Mouse (Mus musculus) hindbrain, embryonic 14.5 days (tissue): ENCODE measurements at regions not wholly inside any gene's neighbourhood (a gene's known extent, or its start where the extent isn't known, plus 50 kb on each side); places are given as distances from the start of the nearest gene placed in this dataset.

Source experiments
- ATAC-seq: fragments of 200-750 bp; cut with Nextera tagmentation; 2 replicates; pipeline ENCODE4 v1.8.0; 2017; ENCODE audit warnings: moderate number of reproducible peaks, mild to moderate bottlenecking, moderate TSS enrichment, moderate library complexity; ENCODE audit not compliant: low FRiP score
- DNase-seq: peaks from one replicate; pipeline ENCODE4 v3.0.0-alpha.2; 2015; ENCODE audit warnings: low spot score
- H3K27ac ChIP-seq: fragments of 300-500 bp; sonication (generic); 2 replicates; pipeline ENCODE4 v1.5.1; 2014; ENCODE audit warnings: mild to moderate bottlenecking, moderate library complexity
- H3K27me3 ChIP-seq: fragments of 300-500 bp; sonication (generic); 2 replicates; pipeline ENCODE4 v1.6.1; 2014; ENCODE audit warnings: mild to moderate bottlenecking, low read length, mixed read lengths; ENCODE audit not compliant: control insufficient read depth, insufficient read depth
- H3K36me3 ChIP-seq: fragments of 300-500 bp; sonication (generic); replicated peaks from 2 replicates; pipeline ENCODE4 v1.6.1; 2014; ENCODE audit not compliant: control insufficient read depth, insufficient read depth
- H3K4me1 ChIP-seq: fragments of 300-500 bp; sonication (generic); replicated peaks from 2 replicates; pipeline ENCODE4 v1.6.1; 2014; ENCODE audit warnings: antibody characterized with exemption, low read length, mixed read lengths; ENCODE audit not compliant: control insufficient read depth, insufficient read depth
- H3K4me2 ChIP-seq: fragments of 300-500 bp; sonication (generic); replicated peaks from 2 replicates; pipeline ENCODE4 v1.6.1; 2014; ENCODE audit warnings: mild to moderate bottlenecking, moderate library complexity
- H3K4me3 ChIP-seq: fragments of 300-500 bp; sonication (generic); replicated peaks from 2 replicates; pipeline ENCODE4 v1.5.1; 2014; ENCODE audit warnings: mild to moderate bottlenecking, low read length
- H3K9ac ChIP-seq: fragments of 300-500 bp; sonication (generic); 2 replicates; pipeline ENCODE4 v1.6.1; 2014
- H3K9me3 ChIP-seq: fragments of 300-500 bp; sonication (generic); 2 replicates; pipeline ENCODE4 v1.6.1; 2016; ENCODE audit warnings: low read length; ENCODE audit not compliant: control insufficient read depth
- WGBS: fragments of 180-500 bp; shearing (Covaris S2); extraction: QIAGEN DNeasy Blood & Tissue Kit; methylation state at CpG from one replicate; pipeline ENCODE4 v1.1.7; 2014; 5-methylcytosine and 5-hydroxymethylcytosine counted together

- H3K27me3 ChIP-seq = no peaks in the 10 kb centered on the region
- no peak overlapping the region for H3K4me2 ChIP-seq
- ATAC-seq = no peak
- no peaks in the 10 kb centered on the region for H3K36me3 ChIP-seq
- no peak overlapping the region for H3K9ac ChIP-seq
- no peak overlapping the region for H3K4me3 ChIP-seq
- no peaks in the 10 kb centered on the region for H3K9me3 ChIP-seq
- peaks cover 17% of the 10 kb centered on the region; the same call in 1 of the 2 replicates for H3K4me1 ChIP-seq
- 0 out of 2 replicates have a peak overlapping the region, but pooled peaks have one; percentile 75 for H3K27ac ChIP-seq
- DNase-seq = no peak
- WGBS = 86% methylated on average over 14 of the region's 14 CpGs
These were observed 130.1 kb upstream of the Egln3 start for GRCm38 (mm10) chr12:54333632-54334321.

GRCm38 (mm10) chr12:54327483-54327882 is 123.8 kb upstream of the Egln3 start:
- Histone ChIP-seq H3K27me3 (no peaks in the 10 kb centered on the region), H3K4me1 (no peaks in the 10 kb centered on the region), H3K27ac (no peak overlapping the region), H3K4me3 (no peak overlapping the region), H3K9me3 (no peaks in the 10 kb centered on the region), H3K4me2 (no peak overlapping the region), H3K36me3 (no peaks in the 10 kb centered on the region), H3K9ac (no peak overlapping the region)
- WGBS = 67% methylated on average over 1 of the region's 1 CpGs
- no peak for DNase-seq
- no peak for ATAC-seq

DNA sequence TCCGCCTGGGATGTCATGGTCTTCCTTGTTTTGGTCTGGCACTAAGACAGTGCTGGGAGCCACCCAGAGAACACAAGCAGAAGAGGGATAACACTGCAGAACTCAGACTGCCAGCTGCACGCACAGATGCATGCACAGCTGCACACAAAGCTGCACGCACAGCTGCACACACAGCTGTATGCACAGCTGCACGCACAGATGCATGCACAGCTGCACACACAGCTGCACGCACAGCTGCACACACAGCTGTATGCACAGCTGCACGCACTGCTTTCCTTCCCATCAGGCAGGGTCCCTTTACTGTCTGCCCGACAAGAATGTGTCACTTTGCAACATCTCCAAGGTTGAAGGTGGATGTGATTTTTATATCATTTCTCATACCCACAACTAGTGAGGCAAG is 122.9 kb upstream of the Egln3 start:
- Histone ChIP-seq H3K27me3 (no peaks in the 10 kb centered on the region), H3K27ac (no peak overlapping the region), H3K9ac (no peak overlapping the region), H3K4me3 (no peak overlapping the region), H3K36me3 (no peaks in the 10 kb centered on the region), H3K4me2 (no peak overlapping the region), H3K9me3 (no peaks in the 10 kb centered on the region), H3K4me1 (no peaks in the 10 kb centered on the region)
- WGBS = 67% methylated on average over 7 of the region's 7 CpGs
- no peak for ATAC-seq
- no peak for DNase-seq

DNA sequence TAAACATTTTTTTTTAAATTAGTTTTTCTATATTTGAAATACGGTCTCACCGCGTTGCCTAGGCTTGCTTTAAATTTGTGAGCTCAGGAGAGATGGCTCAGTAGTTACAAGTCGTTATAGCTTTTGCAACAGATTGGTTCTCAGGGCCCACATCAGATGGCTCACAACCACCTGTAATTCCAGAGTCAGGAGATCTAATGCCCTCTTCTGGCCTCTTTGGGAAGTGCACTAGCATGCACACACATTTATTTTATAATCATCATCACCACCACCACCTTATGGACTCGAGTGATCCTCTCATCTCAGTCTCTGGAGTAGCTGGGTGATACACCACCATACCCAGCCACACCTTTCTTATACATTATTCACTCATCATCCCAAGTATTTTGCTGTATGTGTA is 116.9 kb upstream of the Egln3 start:
- Histone ChIP-seq H3K4me3 (no peak overlapping the region), H3K36me3 (no peaks in the 10 kb centered on the region), H3K27ac (no peak overlapping the region), H3K9ac (no peak overlapping the region), H3K4me1 (peaks cover 6% of the 10 kb centered on the region; the same call in 1 of the 2 replicates), H3K27me3 (no peaks in the 10 kb centered on the region), H3K4me2 (no peak overlapping the region), H3K9me3 (peaks cover 4% of the 10 kb centered on the region; the same call in 1 of the 2 replicates)
- DNase-seq (no peak), ATAC-seq (no peak)
- 95% methylated on average over 5 of the region's 5 CpGs for WGBS

GRCm38 (mm10) chr12:54316980-54317471 is 113.4 kb upstream of the Egln3 start:
- H3K4me2 ChIP-seq = peak overlapping the region; percentile 41
- no peak for DNase-seq
- H3K4me1 ChIP-seq = peaks cover 13% of the 10 kb centered on the region

DNA sequence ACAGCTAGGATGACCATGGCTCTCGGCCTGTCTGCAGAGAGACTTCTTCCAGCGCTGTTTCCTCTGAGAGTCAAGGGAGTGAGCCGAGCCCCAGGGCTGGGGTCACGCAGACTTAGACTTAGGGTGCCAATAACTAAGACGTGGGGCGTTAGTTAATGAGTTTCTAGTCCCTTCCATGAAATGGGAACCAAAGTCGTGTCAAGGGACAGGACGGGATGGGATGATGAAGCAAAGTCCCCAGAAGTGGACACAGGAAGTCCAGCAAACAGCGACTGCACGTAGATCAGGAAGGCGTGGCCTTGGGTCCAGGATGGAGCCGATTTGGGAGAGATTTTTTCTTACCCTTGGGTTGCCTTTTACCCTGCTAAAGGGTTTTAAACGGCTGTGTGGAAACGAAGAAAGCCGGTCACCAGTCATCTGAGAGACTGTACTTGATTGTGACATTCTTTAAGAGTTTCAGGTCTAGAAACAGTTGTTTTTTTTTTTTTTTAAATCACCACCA is 112.5 kb upstream of the Egln3 start:
- ATAC-seq = no peak
- H3K9me3 ChIP-seq = peaks cover 4% of the 10 kb centered on the region; the same call in 1 of the 2 replicates
- no peak overlapping the region for H3K4me3 ChIP-seq
- 51% methylated on average over 15 of the region's 15 CpGs for WGBS
- H3K27me3 ChIP-seq = no peaks in the 10 kb centered on the region
- no peak overlapping the region for H3K27ac ChIP-seq
- H3K9ac ChIP-seq = no peak overlapping the region
- H3K36me3 ChIP-seq = no peaks in the 10 kb centered on the region
- H3K4me1 ChIP-seq = peaks cover 13% of the 10 kb centered on the region
- DNase-seq = no peak
- H3K4me2 ChIP-seq = no peak overlapping the region

More at GRCm38 (mm10) chr12:54316980-54317471, 113.4 kb upstream of the Egln3 start:
- Histone ChIP-seq H3K27me3 (no peaks in the 10 kb centered on the region), H3K9ac (no peak overlapping the region), H3K4me3 (no peak overlapping the region), H3K9me3 (peaks cover 4% of the 10 kb centered on the region; the same call in 1 of the 2 replicates), H3K36me3 (no peaks in the 10 kb centered on the region), H3K27ac (no peak overlapping the region)
- WGBS = under 1% methylated on average over 16 of the region's 16 CpGs
- ATAC-seq = no peak

DNA sequence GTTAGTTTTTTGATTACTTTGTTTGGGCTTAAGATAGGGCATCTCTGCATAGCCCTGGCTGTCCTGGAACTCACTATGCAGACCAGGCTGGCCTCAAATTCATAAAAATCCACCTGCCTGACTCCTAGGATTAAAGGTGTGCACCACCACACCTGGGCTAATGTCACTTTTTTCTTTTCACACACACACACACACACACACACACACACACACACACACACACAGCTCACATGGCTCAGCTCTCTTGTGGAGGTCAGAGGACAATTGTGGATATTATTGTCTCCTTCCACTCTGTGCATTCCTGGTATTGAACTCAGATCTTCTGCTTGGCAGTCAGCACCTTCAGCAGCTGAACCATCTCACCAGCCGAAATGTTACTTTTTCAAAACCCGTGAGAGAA is 110.5 kb upstream of the Egln3 start:
- Histone ChIP-seq H3K36me3 (no peaks in the 10 kb centered on the region), H3K9ac (no peak overlapping the region), H3K27me3 (no peaks in the 10 kb centered on the region), H3K4me2 (no peak overlapping the region), H3K4me3 (no peak overlapping the region), H3K27ac (no peak overlapping the region), H3K9me3 (no peaks in the 10 kb centered on the region), H3K4me1 (peaks cover 13% of the 10 kb centered on the region)
- no peak for DNase-seq
- ATAC-seq = no peak
- 68% methylated on average over 2 of the region's 2 CpGs for WGBS

- 2% methylated on average over 20 of the region's 20 CpGs for WGBS
- H3K9ac ChIP-seq = peak overlapping the region; percentile 54
- peak; percentile 76 for ATAC-seq
- H3K27ac ChIP-seq = no peak overlapping the region
- H3K36me3 ChIP-seq = no peaks in the 10 kb centered on the region
- no peak for DNase-seq
- H3K4me3 ChIP-seq = peak overlapping the region; percentile 24
- peak overlapping the region; percentile 63 for H3K4me2 ChIP-seq
- H3K4me1 ChIP-seq = peaks cover 13% of the 10 kb centered on the region
- H3K9me3 ChIP-seq = no peaks in the 10 kb centered on the region
- H3K27me3 ChIP-seq = no peaks in the 10 kb centered on the region
These were observed 109.7 kb upstream of the Egln3 start for GRCm38 (mm10) chr12:54313211-54313845.

DNA sequence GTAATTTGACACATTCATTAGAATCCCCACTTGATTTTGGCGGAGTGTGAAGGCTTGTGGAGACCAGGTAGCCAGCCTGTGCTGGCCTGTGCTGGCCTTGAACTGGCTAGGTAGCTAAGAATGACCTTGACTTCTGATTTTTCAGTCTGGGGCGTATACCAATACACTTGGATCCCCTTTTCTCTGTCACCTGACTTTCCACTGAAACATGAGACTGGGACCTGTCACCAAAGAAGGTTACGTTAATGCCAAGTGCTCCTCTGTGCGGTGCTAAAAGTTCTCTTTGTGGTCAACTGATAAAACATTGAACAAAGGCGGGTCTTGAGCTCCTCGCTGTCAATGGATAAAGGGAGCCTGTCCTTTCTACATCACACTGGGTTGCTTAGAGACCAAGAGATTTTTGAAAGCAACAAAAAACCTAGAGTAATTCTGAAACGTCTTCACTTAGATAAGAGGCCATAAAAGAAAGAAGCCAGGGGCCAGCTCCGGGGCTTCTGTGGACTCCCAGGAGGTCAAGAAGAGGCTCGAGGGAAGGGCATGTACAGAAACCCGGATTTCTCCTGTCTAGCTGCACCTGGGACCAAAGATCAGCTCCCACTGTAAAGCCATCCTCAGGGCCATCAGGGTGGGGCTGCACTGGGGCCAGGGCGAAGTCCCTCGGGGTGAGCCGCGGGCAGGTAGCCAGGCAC is 109.0 kb upstream of the Egln3 start:
- no peak for ATAC-seq

More for the DNA sequence above, 109.0 kb upstream of the Egln3 start:
- peaks cover 13% of the 10 kb centered on the region for H3K4me1 ChIP-seq
- no peak overlapping the region for H3K27ac ChIP-seq
- H3K27me3 ChIP-seq = no peaks in the 10 kb centered on the region
- peak overlapping the region; percentile 63 for H3K4me2 ChIP-seq
- no peak for DNase-seq
- WGBS = 13% methylated on average over 14 of the region's 14 CpGs
- no peaks in the 10 kb centered on the region for H3K36me3 ChIP-seq
- peak overlapping the region; percentile 54 for H3K9ac ChIP-seq
- H3K4me3 ChIP-seq = peak overlapping the region; percentile 24
- no peaks in the 10 kb centered on the region for H3K9me3 ChIP-seq
